Mouse (Mus musculus): Measurements from ENCODE around the gene Zcchc14. TPM values are rescaled to one million over a fixed set of nuclear protein-coding genes. Genes with fewer than 3 reads are reported as not detected.

The Zcchc14 gene
- polyA plus RNA-seq, 2 experiments = 1.3 to 1.7 TPM

DNA sequence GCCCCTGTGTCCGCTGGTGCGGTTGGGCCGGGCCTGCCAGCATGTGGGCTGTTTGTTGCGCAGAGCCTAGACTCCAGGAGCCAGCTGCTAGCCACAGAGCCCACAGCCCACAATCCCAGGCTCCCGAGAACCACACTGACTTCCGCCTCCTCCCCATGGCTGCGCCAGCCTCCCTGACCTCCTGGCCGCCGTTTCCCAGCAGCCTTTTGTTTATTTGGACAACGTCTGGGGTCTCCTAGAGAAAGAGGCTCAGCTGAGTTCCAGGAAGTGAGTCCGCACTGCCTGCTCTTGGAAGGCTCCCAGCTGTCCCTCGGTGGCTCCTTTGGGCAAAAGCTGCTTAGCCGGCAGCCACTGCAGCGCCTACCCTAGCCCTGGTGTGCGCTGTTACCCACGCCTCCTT lies 12.6 kb upstream of the Zcchc14 start:
- Histone ChIP-seq H3K36me3 (replicated peaks; ENCODE audit: control insufficient read depth, insufficient read depth, low read depth) (no peaks in the 10 kb centered on the region), H3K27me3 (ENCODE audit: control insufficient read depth, insufficient read depth, low read length) (no peaks in the 10 kb centered on the region), H3K27ac (no peak overlapping the region), H3K9me3 (ENCODE audit: control insufficient read depth, low read length) (no peaks in the 10 kb centered on the region), H3K9ac (replicated peaks) (no peak overlapping the region), H3K4me1 (replicated peaks; ENCODE audit: control insufficient read depth in 2 of 2, insufficient read depth in 2 of 2, low read length in 1 of 2) (no peaks in the 10 kb centered on the region), H3K4me3 (ENCODE audit: insufficient read depth in 1 of 2, low read depth in 2 of 2, low read length in 2 of 2) (peak overlapping the region in 1 of 2 experiments; percentile 6; a peak in 1 of 4 replicates), H3K4me2 (ENCODE audit: low read depth) (peak overlapping the region; percentile 30)
- ATAC-seq (ENCODE audit: insufficient read depth) (no peak), DNase-seq (ENCODE audit: low read depth in 3 of 3, low spot score in 3 of 3) (no peak)
- WGBS (ENCODE audit: insufficient replicate concordance) = 1% methylated on average over 15 of the region's 16 CpGs
- no peak for TF ChIP-seq EP300 (IDR thresholded peaks at IDR 0.05; ENCODE audit: low read depth)

DNA sequence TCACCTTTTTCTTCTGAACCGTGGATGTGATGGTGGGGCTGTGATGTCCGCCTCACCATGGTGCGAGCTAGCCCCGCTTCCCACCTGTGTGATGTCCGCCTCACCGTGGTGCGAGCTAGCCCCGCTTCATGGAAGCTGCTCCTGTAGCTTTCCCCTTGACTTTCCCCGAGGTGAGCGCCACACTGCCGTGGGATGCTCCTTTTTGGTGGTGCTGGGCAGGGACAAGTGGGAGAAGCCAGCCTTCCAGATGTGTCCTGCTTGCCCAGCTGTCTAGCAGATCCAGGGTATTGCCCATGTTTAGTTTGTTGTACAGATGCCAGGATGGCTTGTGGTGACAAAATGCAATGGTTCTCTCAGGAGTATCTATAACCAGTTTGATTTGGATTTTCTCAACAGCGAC lies 10.4 kb upstream of the Zcchc14 start:
- no peaks in the 10 kb centered on the region for H3K9me3 ChIP-seq (ENCODE audit: control insufficient read depth, low read length)
- H3K27ac ChIP-seq = no peak overlapping the region
- TF ChIP-seq EP300 (IDR thresholded peaks at IDR 0.05; ENCODE audit: low read depth) = no peak
- TF ChIP-seq CTCF (IDR thresholded peaks at IDR 0.05; ENCODE audit: low read depth) = no peak
- no peak for DNase-seq (ENCODE audit: low read depth in 3 of 3, low spot score in 3 of 3)
- no peak overlapping the region for H3K4me2 ChIP-seq (ENCODE audit: low read depth)
- H3K4me3 ChIP-seq (ENCODE audit: insufficient read depth in 1 of 2, low read depth in 2 of 2, low read length in 2 of 2) = no peak overlapping the region
- H3K4me1 ChIP-seq (replicated peaks; ENCODE audit: control insufficient read depth in 2 of 2, insufficient read depth in 2 of 2, low read length in 1 of 2) = no peaks in the 10 kb centered on the region
- no peaks in the 10 kb centered on the region for H3K36me3 ChIP-seq (replicated peaks; ENCODE audit: control insufficient read depth, insufficient read depth, low read depth)
- H3K9ac ChIP-seq (replicated peaks) = no peak overlapping the region
- 73% methylated on average over 12 of the region's 12 CpGs for WGBS (ENCODE audit: insufficient replicate concordance)
- no peaks in the 10 kb centered on the region for H3K27me3 ChIP-seq (ENCODE audit: control insufficient read depth, insufficient read depth, low read length)
- ATAC-seq (ENCODE audit: insufficient read depth) = no peak

DNA sequence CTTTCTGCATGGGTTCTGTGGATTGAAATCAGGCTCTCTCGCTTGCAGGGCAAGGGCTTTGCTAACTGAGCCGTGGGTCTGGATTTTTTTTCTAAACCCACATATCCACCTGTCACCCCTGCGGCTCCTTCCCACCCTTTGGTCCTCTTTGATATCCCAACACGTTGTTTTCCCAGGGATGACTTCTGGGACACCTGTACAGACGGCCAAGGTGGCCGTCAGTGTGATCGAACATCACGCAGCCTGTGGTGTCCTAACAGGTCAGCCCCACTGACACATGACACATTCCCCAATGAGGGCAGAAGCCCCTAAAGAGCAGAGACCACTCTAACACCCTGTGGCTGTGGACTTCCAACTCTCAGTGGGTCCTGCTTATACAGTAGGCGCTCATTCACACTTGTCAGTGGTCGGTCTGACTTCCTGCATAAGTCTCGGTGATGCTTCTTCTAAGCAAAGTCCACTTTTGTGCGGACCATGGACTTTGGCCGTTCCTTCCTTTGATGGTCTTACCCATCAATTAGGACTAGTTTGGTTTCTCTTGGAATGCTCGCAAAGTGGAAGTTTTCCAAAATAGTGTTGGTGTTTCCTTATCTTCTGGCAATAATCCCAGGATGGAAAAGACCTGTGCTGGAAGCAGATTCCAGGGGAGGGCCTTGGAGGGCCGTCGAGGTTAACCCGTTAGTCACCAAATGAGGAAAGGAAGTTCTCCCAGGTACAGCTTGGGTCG lies 9.1 kb upstream of the Zcchc14 start:
- Histone ChIP-seq H3K9ac (replicated peaks) (no peak overlapping the region), H3K27ac (no peak overlapping the region), H3K27me3 (ENCODE audit: control insufficient read depth, insufficient read depth, low read length) (no peaks in the 10 kb centered on the region), H3K36me3 (replicated peaks; ENCODE audit: control insufficient read depth, insufficient read depth, low read depth) (no peaks in the 10 kb centered on the region), H3K4me2 (ENCODE audit: low read depth) (no peak overlapping the region), H3K4me3 (ENCODE audit: insufficient read depth in 1 of 2, low read depth in 2 of 2, low read length in 2 of 2) (no peak overlapping the region), H3K9me3 (ENCODE audit: control insufficient read depth, low read length) (no peaks in the 10 kb centered on the region), H3K4me1 (replicated peaks; ENCODE audit: control insufficient read depth in 2 of 2, insufficient read depth in 2 of 2, low read length in 1 of 2) (no peaks in the 10 kb centered on the region)
- TF ChIP-seq CTCF (IDR thresholded peaks at IDR 0.05; ENCODE audit: low read depth) (no peak), EP300 (IDR thresholded peaks at IDR 0.05; ENCODE audit: low read depth) (no peak)
- DNase-seq (ENCODE audit: low read depth in 3 of 3, low spot score in 3 of 3) = no peak
- 53% methylated on average over 18 of the region's 18 CpGs for WGBS (ENCODE audit: insufficient replicate concordance)
- ATAC-seq (ENCODE audit: insufficient read depth) = no peak

DNA sequence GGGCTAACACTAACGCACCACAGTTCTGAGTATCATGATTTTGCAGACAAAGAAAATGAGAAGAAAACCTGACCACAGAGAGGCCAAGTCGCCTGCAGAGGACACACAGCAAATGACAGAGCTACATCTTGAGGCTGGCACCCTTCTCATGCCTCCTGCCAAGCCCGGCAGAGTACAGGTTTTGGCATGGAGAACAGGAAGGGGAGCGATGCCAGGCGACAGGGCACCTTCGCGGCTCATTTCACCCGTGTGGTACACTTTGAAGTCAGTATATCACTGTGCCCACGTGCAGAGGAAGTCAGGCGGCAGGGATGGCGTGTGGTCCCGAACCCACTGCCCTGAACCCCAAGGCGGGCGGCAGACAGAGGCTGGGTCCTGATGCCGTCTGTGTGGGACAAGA lies 7.9 kb upstream of the Zcchc14 start:
- H3K27me3 ChIP-seq (ENCODE audit: control insufficient read depth, insufficient read depth, low read length) = peaks cover under 1% of the 10 kb centered on the region; the same call in 1 of the 2 replicates
- no peak overlapping the region for H3K27ac ChIP-seq

DNA sequence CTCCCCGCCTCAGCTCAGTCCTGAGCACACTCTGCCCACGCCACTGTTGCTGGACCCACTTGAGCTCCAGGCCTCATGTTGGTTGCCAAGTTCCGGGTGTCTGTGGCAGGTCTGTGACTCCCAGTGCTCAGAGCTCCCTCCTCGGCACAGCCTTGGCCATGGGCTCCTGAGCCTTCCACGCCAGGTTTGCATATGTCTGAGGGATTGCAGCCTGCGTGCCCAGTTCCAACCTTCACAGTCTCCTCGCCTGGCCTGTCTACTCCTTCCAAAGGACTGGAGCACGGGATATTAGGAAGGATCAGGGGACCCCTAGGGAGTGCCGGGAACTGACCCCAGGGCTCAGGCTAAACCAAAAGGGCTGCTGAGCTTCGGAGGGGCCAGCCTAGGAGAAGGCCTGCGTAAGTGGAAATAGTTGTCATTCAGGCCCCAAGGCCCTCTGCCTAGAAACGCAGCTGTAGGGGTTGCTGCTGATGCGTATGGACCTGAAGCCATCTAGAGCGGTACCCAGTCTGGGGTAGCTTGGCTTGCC lies 2.3 kb upstream of the Zcchc14 start:
- no peaks in the 10 kb centered on the region for H3K9me3 ChIP-seq (ENCODE audit: control insufficient read depth, low read length)
- DNase-seq (ENCODE audit: low read depth in 3 of 3, low spot score in 3 of 3) = no peak
- no peaks in the 10 kb centered on the region for H3K36me3 ChIP-seq (replicated peaks; ENCODE audit: control insufficient read depth, insufficient read depth, low read depth)
- H3K4me1 ChIP-seq (replicated peaks; ENCODE audit: control insufficient read depth in 2 of 2, insufficient read depth in 2 of 2, low read length in 1 of 2) = no peaks in the 10 kb centered on the region
- no peak overlapping the region for H3K27ac ChIP-seq
- no peak overlapping the region for H3K9ac ChIP-seq (replicated peaks)
- no peak for ATAC-seq (ENCODE audit: insufficient read depth)
- H3K27me3 ChIP-seq (ENCODE audit: control insufficient read depth, insufficient read depth, low read length) = peaks cover 45% of the 10 kb centered on the region
- no peak for TF ChIP-seq EP300 (IDR thresholded peaks at IDR 0.05; ENCODE audit: low read depth)
- WGBS (ENCODE audit: insufficient replicate concordance) = 56% methylated on average over 14 of the region's 14 CpGs
- H3K4me3 ChIP-seq (ENCODE audit: insufficient read depth in 1 of 2, low read depth in 2 of 2, low read length in 2 of 2) = no peak overlapping the region
- no peak overlapping the region for H3K4me2 ChIP-seq (ENCODE audit: low read depth)

More for the DNA sequence above, 7.9 kb upstream of the Zcchc14 start:
- no peaks in the 10 kb centered on the region for H3K36me3 ChIP-seq (replicated peaks; ENCODE audit: control insufficient read depth, insufficient read depth, low read depth)
- H3K4me1 ChIP-seq (replicated peaks; ENCODE audit: control insufficient read depth in 2 of 2, insufficient read depth in 2 of 2, low read length in 1 of 2) = no peaks in the 10 kb centered on the region
- no peak overlapping the region for H3K9ac ChIP-seq (replicated peaks)
- WGBS (ENCODE audit: insufficient replicate concordance) = 63% methylated on average over 15 of the region's 15 CpGs
- no peak for TF ChIP-seq EP300 (IDR thresholded peaks at IDR 0.05; ENCODE audit: low read depth)
- no peak for TF ChIP-seq CTCF (IDR thresholded peaks at IDR 0.05; ENCODE audit: low read depth)
- H3K4me2 ChIP-seq (ENCODE audit: low read depth) = no peak overlapping the region
- DNase-seq (ENCODE audit: low read depth in 3 of 3, low spot score in 3 of 3) (no peak), ATAC-seq (ENCODE audit: insufficient read depth) (no peak)
- no peak overlapping the region for H3K4me3 ChIP-seq (ENCODE audit: insufficient read depth in 1 of 2, low read depth in 2 of 2, low read length in 2 of 2)
- no peaks in the 10 kb centered on the region for H3K9me3 ChIP-seq (ENCODE audit: control insufficient read depth, low read length)
